Mouse (Mus musculus) embryonic fibroblast, embryonic 13.5 days (primary cell): ENCODE data around the gene Chpf2. TPM values are rescaled to one million over a fixed set of nuclear protein-coding genes. Genes with fewer than 3 reads are reported as not detected.

Experiments used
- H3K27ac ChIP-seq: 2 replicates; pipeline ENCODE4 v1.5.1; 2012; ENCODE audit warnings: low read length, control low read depth, inconsistent platforms; ENCODE audit not compliant: insufficient read depth
- H3K4me1 ChIP-seq: 2 replicates; pipeline ENCODE4 v1.6.1; 2011; ENCODE audit warnings: low read length; ENCODE audit not compliant: control insufficient read depth, insufficient read depth
- H3K4me3 ChIP-seq: 2 replicates; pipeline ENCODE4 v1.5.1; 2011; ENCODE audit warnings: mild to moderate bottlenecking, control low read depth, low read length; ENCODE audit not compliant: insufficient read depth
- CTCF ChIP-seq: IDR thresholded peaks from 2 replicates; pipeline ENCODE4 v1.5.1; 2011; ENCODE audit warnings: mild to moderate bottlenecking, control low read depth, low read length, moderate library complexity, borderline replicate concordance; ENCODE audit not compliant: insufficient read depth
- POLR2A ChIP-seq: IDR thresholded peaks from 2 replicates; pipeline ENCODE4 v1.6.1; 2011; ENCODE audit warnings: low read depth, mild to moderate bottlenecking, control low read depth, low read length, moderate library complexity
- polyA plus RNA-seq: library from polyadenylated mRNA; stranded (reverse); fragments of >200 nt; gene quantifications from 2 replicates; pipeline ENCODE4 v1.2.4, GENCODE M21; 2011; ENCODE audit warnings: low read depth; ENCODE audit not compliant: missing spikeins, insufficient read length

The Chpf2 gene
- polyA plus RNA-seq, 1 experiment = 45.5 TPM

DNA sequence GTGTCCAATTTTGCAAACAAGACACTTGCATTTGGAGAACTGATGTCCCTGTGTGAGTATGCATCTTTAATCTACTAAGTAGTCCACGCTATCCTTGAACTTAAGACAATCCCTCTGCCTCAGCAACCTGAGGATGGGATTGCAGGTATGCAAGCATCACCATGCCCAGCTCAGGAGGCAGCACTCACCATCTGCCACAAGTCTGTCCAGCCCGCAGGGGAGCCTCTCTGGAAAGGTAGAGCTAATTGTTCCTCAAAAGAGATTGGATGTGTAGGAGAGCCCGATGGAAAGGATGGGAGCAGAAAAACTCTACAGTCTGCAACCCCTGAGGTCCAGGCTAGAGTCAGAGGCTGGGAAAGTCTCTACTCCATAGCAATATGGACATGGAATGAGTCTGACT, 32.4 kb downstream of the Chpf2 start:
- Histone ChIP-seq H3K4me3 (no peak overlapping the region), H3K27ac (no peak overlapping the region), H3K4me1 (no peaks in the 10 kb centered on the region)
- TF ChIP-seq POLR2A = no peak
- no peak for TF ChIP-seq CTCF

- no peaks in the 10 kb centered on the region for H3K4me1 ChIP-seq
- H3K27ac ChIP-seq = no peak overlapping the region
- H3K4me3 ChIP-seq = no peak overlapping the region
- TF ChIP-seq CTCF = no peak
- TF ChIP-seq POLR2A = no peak
Measured at GRCm38 (mm10) chr5:24620116-24620515, 33.6 kb downstream of the Chpf2 start.

DNA sequence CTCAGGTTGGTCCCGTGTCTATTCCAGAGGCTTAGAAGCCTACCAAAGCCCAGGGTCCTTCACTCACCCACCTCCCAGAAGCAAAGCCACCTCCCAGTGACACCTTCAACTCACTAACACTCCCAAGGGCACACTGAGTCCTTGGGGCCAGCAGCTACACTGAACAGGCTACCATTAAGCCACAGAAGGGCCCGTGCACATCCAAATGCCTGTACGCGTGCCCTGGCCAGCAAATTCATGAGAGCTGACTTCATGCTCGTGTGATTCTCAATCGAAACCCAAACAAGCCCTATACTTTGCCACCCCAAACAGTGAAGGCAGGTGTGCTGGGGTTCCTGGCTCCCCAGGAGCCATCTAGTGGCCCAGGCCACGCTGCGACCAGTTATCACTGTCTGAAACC, 34.1 kb downstream of the Chpf2 start:
- no peak overlapping the region for H3K4me3 ChIP-seq
- H3K27ac ChIP-seq = no peak overlapping the region
- H3K4me1 ChIP-seq = no peaks in the 10 kb centered on the region
- no peak for TF ChIP-seq CTCF
- TF ChIP-seq POLR2A = no peak

DNA sequence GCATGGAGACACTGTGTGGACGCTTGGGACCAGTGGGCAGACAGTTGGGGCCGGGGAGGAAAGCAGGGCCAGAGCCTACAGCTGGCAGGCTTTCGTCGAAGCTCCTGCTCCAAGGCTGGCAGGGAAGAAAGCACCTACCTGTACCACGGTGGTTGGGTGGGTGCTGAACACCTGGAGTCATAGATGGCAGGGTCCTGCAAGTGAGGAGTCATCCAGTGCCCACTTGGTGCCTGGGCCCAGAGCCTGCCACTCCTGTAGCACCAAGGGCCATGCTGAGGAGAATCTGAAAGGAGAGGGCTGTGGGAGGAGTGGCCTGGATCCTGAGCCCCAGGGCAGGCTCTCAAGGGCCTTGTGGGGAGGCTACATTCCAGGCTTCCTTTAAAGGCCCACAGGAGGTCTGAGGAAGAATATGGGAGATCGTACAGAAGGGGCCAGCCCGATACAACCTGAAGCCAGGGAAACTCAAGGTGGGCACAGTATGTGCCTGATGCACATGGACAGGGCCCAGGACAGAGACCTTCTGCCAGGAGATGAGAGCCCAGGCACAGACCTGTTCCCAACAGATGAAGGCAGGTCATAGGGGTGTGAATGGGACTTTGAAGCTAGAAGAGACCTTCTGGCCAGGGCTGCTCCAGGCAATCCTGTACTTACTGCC, 36.0 kb downstream of the Chpf2 start:
- Histone ChIP-seq H3K27ac (no peak overlapping the region), H3K4me3 (no peak overlapping the region), H3K4me1 (no peaks in the 10 kb centered on the region)
- no peak for TF ChIP-seq CTCF
- TF ChIP-seq POLR2A = no peak

DNA sequence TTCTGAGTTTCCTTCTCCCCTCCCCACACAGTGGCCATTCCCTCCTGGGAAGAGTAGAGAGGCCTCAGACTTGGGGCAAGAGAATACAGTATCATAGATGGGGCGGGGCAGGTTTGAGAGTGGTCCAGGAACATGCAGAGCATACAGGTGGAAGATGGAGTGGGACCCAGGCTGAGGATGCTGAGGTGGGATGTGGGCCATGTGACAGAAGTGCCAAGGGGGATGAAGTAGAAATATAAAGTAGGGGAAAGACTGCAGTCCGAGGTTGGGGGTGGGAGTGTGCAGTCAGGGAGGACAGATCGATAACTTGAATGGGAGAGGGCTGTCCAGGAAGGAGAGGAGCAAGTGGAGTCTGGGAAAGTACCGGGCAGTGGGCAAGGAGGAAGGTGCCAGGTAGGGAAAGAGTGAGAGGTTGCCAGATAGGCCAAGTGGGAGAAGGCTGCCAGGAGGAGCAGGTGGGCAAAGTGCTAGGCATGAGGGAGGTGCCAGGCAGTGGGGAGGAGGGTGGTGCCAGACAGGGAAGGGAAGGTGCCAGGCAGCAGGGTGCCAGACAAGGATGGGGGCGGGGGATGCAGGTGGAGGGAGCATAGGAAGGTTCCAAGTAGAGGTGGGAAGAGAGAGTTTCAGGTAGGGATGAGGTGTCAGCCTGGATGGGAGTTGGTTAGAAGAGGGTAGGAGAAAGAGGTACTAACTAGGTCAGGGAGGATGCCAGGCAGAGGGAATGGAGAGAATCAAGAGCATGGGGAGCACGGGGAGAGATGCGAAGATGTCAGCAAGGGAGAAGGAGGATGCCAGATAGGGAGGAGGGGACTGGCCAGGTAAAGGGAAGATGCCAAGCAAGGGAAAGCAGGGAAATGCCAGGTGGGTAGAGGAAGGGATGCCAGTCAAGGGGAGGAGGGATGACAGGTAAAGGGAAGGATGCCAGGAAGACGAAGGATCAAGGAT, 36.8 kb downstream of the Chpf2 start:
- Histone ChIP-seq H3K4me3 (no peak overlapping the region), H3K4me1 (no peaks in the 10 kb centered on the region), H3K27ac (no peak overlapping the region)
- TF ChIP-seq CTCF = no peak
- no peak for TF ChIP-seq POLR2A

DNA sequence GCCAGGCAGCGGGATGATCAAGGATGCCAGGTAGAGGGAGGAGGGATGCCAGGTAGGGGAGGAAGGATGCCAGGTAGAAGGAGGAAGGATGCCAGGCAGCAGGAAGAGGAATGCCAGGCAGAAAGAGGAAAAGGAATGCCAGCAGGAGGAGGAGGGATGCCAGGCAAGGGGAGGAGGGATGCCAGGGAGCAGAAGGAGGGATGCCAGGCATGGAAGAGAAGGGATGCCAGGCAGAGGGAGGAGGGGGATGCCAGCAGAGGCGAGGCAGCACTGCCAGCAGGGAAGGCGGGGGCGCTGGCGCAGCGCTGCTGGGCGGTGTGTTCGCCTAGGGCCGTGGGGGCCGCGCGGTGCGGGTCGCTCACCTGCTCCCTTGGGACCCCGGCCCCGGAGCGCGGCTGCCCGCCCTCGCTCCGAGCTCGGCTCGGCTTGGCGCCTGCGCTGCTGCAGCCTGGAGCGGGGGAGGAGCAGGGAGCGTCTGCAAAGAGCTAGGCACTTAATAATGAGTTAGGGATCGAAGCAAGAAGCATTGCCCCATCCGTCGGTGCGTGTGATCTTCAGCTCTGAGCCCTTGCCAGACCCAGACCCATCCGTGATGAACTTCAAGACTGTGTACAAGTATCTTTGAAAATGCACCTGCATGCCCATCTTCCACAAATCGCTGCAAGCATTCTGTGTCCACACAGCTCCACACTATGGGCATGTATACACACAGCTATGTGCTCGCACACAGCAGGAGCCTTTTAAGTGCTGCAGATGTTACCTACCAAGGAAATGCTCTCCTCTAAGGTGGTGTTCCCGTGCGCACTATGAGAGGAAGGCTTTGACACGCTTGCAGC, 37.7 kb downstream of the Chpf2 start, which contains the start of gene Smarcd3:
Gene Smarcd3 (minus strand): TSS at position 426 of the 836 bp plus-strand sequence.
- peak within 1 kb of the TSS; percentile 24 for H3K4me3 ChIP-seq
- no peaks in the 10 kb centered on the region for H3K4me1 ChIP-seq
- TF ChIP-seq CTCF (no peak), POLR2A (no peak)
- H3K27ac ChIP-seq = no peak within 1 kb of the TSS

DNA sequence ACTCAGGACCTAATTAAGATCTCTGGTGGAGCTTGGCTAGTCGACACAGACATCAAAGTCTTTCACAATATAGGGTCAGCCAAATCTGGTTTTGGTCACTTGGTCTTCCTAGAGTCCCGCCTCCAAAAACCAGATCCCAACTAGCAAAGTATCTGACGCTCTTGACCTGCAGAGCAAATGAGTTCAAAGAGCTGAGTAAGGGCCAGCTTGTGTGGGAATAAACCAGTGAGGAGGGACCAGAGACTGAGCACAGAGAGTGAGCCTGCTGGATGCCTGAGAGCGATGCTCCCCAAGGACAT, 38.2 kb downstream of the Chpf2 start:
- no peak for TF ChIP-seq POLR2A
- no peak for TF ChIP-seq CTCF
- Histone ChIP-seq H3K27ac (no peak overlapping the region), H3K4me3 (no peak overlapping the region), H3K4me1 (no peaks in the 10 kb centered on the region)

- TF ChIP-seq POLR2A (no peak), CTCF (no peak)
- Histone ChIP-seq H3K4me3 (no peak overlapping the region), H3K4me1 (no peaks in the 10 kb centered on the region), H3K27ac (no peak overlapping the region)
Measured at GRCm38 (mm10) chr5:24629712-24630111, 43.2 kb downstream of the Chpf2 start.

- no peaks in the 10 kb centered on the region for H3K4me1 ChIP-seq
- H3K4me3 ChIP-seq = no peak overlapping the region
- no peak for TF ChIP-seq CTCF
- no peak for TF ChIP-seq POLR2A
- no peak overlapping the region for H3K27ac ChIP-seq
Measured at GRCm38 (mm10) chr5:24635093-24635492, 48.6 kb downstream of the Chpf2 start.

DNA sequence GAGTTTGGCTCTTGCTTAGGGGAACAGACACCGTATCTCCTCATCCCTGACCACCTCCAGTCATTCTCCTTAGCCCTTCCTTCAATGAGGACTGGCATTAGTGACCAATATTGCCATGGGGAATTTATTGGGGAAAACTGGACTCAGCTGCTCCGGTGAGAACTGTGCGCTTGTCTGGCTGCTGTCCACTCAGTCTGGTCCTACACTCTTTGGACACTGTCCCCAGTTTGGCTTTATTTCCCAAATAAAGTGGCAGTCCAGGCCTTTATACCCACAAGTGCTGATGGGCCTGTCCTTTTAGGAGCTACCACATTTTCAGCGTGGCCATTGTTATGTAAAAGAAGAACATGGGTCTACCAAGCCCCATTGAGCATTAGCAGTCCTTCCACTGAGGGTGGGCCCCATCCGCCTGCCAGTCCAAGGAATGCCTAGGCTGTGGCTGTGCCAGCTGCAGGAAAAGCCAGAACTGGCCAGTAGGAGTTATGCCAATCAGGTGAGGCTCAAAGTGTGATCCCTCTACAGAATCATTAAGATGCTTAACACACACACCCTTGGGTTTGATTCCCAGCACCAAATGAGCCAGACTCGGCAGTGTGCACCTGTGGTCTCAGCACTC, 49.1 kb downstream of the Chpf2 start:
- H3K4me3 ChIP-seq = no peak overlapping the region
- no peak overlapping the region for H3K27ac ChIP-seq
- TF ChIP-seq POLR2A (no peak), CTCF (no peak)
- H3K4me1 ChIP-seq = no peaks in the 10 kb centered on the region
